Mouse (Mus musculus): ENCODE results near the gene Sptb. TPM values are rescaled to one million over a fixed set of nuclear protein-coding genes. Genes with fewer than 3 reads are reported as not detected.

Gene Sptb
- total and polyA plus RNA-seq, 3 experiments = 7.2 to 47.1 (median 15.2) TPM

DNA sequence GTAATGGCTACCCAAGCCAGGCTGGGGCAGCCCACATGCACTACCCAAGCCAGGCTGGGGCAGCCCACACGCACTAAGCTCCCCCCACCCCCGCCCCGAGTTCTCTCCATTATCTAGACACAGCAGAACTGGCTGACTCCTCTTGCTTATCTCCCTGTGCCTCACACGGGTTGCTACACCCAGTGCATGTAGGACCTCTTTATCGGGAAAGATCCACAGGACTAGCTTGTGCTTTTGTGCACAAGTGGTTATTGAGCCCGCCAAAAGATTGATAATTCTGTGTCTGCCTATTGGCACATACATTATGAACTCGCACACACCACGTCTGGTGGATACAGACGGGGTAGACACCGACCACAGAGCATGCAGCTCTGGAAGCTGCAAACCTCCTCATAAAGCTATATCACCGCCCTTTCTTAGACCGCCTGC is 36.5 kb downstream of the Sptb start:
- no peak for DNase-seq

DNA sequence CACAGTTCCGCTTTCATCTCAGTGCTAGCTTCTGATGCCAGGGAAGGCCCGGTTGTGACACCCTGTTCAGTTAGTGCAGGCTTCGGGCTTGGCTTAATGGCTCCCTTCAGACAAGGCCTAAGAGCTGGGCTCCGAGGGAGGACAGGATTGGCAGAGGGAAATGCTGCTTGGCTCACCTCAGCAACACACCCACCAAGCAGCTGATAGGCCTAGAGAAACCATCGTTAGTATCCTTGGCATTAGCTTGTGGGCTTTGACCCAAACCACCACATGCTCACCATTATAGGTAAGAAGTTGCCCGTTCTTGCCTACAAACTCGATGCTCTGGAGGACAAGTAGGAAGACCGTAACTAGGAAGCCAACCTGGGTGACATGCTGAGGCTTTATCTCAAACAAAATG is 38.3 kb downstream of the Sptb start:
- DNase-seq = no peak

DNA sequence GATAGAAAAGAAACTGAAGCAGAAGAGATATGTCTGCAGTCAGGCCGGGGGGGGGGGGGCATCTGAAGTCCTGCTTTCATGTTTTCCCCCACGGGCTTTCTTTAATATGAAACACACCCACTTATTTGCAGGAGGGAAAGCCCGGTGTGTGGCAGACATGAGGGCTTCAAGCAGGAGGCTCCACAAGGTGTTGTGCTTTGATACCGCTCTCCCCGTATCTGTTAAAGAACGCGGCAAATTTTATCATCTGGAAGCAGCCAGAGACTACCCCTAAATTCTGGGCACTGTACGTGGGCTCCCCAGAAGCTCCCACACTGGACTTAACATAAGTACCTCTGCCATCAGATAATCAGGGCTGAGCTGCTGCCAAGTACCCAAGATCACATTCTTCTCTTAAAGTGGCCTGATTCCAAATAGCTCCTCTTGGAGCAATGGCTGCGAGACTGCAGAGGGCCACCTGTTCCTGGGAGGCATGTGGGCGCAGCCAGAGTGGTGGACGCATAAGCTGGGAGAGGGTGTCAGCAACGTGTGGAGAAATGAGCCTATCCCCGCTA is 39.7 kb downstream of the Sptb start:
- no peak for DNase-seq

DNA sequence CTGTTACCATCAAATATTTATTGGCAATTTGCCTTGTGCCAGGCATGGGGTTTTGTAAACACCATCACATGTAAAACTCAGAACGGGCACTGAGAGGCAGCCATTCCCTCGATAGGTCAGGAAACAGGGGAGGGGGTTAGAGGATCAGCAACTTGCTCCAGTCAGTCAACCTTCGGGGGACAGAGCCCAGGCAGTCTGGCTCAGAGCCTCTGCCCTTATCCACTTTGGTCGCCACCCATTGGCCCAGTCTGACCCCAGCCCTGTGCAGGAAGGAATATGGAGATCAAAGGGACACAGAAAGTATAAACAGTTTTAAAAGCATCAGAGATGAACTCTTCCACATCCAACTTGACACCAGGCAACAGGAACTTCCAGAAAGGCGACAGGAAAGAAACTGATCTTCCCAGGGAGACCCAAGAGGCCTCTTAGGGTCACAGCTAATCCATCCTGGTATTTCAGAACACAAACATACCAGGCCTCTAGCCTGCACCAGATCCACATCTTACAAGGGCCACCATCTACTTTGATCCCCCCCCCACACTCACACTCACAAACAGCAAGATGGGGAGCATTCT is 40.3 kb downstream of the Sptb start:
- DNase-seq = no peak

DNA sequence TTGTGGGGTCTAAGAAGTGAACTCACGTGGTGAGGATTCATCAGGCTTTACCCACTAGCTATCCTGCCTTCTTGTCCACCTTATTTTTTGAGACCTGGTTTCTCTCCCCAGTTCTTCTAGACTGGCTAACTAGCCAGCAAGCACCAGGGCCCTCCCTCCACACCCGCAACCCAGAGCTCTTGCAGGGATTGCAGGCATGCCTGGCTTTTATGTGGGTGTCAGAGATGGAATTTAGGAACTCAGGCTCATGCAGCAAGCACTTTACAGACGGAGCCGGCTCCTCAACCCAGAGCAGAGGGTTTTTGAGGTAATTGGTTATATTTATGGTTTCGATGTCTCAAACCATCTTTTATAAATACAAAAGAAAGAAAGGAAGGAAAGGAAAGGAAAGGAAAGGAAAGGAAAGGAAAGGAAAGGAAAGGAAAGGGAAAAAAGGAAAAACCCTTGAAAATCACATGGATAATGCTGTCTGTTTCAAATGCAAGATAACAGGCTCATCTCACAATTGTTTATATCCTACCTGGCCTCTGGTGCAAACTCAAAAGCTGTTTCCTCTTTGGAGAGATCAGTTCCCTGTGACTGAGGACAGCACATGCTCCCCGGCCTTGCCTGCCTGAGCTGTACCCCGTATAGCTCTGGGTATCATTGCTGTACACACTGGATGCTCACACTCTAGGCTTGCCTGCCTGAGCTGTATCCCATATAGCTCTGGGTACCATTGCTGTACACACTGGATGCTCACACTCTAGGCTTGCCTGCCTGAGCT is 41.5 kb downstream of the Sptb start:
- DNase-seq = no peak

DNA sequence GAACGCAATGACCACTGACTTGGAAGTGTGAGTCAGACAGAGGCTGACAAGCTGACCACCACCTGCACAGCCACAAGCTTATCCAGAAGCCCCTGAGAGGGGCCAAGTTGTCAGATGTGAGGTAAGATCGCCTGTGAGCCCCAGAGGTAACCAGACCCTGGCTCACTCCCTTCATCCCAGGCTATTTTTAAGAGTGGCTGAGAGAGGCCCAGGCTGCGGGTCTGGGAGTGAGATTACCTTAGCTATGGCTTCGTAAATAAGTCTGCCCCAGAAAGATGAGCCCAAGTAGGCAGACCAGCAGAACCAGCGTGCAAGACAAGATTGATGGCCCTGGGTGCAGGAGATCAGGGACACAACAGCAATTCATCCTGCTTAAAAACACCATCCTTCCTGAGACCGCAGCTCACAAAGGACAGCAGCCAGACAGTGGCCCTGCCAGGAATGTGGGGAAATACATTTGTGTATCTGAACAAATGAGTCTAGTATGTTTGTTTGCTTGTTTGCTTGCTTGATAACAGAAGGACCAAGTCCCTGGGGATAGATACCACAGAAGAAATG is 58.5 kb downstream of the Sptb start:
- DNase-seq = peak; percentile 86

DNA sequence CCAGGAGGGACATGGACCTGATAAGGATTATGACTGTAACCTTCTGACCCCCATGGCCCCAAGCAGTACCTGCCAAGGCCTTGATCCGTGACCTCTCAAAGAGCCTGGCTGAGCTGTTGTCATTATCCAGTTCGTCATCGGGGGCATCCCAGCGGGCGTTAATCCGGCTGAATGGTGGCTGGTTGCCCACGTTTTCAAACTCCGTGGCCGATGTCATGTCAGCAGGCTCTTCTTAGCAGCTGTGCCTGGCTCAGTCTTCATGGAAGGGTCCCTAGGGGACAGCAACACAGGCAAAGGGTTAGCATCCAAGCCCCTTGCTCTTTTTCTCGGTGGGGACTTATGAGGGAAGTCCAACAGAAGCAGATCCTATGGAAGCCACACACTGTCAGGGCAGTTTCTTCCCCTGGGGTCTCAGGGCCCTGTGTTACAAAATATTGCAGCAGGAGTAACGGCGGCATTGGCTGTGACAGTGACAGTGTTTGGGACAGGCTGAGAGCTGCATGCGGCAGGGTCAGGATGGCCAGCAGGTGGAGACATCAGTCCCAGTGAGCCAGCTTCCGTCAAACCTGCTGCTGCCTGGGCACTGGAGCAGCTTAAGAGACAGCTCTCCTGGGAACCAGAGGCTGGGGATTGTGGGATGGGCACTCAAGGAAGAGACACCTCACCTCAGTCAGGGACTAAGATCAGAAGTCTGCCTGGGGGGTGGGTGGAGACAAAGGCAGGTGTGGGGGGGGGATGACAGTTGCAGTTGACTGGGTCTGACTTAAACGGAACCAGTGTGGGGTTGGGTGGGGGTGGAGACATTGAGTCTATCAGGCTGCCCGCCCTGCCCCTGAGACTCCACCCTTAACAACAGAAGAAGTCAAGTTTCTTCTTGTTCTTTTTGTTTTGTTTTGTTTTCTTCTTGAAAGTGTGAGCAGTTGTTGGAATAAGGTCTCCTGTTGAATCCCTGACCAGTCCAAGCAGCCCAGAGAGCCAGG is 60.3 kb downstream of the Sptb start:
- DNase-seq = peak; percentile 74

DNA sequence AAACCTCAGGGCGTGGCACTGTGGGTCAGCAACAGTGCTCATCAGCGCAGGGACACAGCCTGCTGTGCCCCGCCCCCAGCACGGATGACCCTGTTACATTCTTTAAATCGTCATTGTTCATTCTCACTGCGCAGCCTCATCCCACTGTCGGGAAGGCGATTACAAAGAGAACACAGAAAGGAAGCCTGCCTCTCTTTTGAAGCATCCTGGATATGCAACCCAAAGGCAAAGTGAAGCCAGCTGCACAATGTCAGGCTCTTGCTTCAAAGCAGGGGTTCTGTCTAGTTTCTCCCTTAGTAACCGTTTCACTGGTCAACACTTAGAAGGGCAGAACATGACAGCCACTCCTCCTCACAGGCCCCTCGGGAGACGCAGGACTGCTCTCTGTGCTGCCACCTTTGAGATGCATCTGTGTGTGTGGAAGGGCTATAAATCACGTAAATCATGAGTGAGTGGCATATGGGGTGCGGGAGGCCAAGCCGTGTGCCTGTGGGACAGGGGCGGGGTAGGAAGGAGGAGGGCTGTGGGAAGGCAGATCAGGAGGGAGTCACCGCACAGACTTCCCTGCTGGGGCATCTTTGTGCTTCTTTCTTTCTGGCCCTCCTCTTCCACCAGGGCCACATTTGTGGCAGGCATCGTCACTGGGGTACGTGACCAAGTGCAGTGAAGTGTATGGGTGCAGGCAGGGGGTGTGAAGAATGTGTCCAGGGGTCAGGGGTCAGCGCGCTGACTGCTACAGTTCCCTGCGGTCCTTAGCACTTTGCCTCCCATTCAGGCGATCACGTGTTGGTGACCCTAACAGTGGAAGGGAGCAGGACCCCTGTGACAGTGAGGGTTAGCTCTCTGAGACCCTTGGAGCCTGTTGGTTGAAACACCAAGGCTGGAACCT is 64.9 kb downstream of the Sptb start:
- DNase-seq = no peak

DNA sequence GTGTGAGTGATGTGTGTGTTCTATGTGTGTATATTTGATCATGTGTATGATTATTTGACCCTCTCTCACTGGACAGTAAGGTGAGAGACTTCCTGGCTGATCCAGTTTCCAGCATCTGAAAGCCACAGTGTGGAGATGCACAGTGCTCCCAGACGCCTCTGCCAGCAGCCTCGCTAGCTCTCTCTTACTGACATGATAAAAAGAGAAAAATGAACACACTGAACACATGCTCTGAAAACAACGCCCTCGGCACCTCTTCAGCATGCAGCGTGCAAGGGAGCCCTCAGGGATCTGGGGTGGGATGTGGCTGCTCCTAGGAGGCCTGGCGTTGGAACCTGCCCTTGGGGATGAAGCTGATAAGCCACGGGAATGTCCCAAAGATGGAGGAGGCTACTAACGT is 66.7 kb downstream of the Sptb start:
- no peak for DNase-seq

DNA sequence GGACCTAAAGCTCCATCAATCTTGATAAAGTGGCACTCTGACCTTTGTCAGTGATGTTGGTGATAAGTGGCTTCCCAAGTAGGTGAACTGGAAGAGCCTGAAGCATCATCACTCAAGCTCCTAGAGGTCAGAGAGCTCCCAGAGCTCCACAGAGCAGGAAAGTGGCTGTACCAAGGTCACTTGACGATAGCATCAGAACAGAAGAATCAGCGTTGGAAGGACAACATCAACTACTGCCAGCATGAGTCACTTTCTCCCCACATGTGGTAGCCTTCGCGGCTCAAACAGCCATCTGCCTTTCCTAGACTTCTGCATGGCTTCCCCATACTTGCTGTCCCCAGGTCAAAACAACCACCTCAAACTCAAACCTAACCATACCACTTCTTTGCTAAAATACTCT is 67.7 kb downstream of the Sptb start:
- DNase-seq = peak; percentile 81

DNA sequence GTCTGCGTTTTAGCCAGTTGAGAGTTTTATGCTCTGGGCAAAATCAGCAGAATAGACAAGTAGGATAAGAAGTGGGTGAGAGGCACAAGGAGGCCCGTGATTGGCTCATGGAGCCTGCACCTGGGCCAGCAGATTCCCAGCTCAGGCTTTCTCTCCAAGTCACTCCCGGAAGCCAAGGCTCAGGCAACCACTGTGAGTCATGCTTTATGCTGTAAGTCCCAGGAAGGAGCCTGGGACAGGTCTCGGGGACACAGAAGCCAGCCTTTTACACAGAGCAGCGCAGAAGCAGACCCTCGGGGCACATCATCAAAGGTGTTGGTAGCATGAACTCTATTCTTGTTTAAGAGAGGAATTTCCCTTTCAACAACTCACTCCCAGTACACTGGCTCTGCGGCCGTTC is 69.7 kb downstream of the Sptb start:
- DNase-seq = peak; percentile 40

DNA sequence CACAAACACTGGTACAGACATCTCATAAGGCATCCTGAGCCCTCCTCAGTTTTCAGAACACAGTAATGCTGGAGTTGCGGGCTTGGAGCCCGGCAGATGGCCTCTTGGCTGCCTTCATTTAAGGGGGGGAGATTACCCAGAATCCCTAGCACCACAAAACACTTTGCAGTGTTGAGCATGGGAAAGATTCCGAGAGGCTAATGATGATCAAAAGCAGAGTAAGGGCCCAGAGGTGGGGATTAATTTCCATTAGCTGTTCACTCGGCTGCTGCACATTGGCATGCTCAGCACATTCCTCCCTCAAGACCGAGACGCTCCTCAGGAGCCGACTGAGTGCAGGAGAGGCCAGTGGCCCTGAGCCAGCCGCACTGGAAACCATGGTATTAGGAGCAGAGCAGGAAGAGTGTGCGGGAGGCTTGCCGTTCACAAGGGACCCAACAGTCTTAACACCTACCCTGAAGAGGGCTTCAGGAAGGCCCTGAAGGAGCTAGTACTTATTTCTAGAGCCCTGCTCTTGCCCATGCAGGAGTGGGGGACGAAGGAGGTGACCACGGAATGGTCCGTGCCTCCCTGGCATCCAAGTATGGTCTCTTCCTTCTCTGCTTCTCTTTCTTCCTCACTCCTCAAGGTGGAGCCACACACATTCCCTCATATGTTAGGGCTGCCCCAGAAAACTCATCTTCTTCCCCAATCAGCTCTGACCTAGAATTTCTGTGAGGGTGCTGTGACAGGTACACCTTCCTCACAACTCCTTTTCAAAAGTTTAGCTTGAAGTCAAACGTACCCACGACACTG is 75.3 kb downstream of the Sptb start:
- no peak for DNase-seq

DNA sequence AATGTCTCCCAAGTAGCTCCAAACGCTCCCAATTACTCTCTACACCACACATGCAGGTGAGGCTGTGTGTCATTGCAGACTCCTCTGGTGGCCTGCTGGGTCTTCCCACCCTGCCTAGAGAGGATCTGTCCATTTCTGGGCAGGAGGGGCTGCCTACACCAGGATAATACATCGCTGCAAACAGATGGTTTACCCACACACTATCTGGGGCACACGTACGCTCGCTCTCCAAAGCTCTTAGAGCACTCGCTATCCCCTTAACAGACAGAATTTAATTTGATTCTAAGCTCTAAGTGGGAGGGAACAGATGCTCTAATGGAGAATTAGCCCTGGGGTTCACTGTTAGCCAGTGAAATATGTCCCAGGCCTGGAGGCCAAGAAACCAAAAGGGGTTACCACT is 87.0 kb downstream of the Sptb start:
- no peak for DNase-seq

DNA sequence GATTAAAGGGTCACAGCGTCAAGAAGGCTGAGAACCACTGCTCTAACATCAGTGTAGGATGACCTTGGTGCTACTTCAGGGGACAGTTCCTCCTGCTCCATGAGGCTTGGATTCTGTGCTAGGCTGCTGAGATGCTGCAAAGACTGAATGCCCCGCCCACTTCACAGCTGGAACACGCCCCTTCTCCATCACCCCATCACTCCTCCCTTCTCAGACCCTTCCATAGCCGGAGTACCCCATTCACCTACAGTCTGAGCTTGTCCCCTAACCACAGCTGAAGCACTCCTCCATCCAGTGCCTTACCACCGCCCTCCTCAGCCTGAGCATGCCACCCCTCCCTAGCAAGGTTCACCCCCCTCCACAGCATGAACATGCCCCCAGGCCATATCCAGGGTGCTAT is 90.5 kb downstream of the Sptb start:
- no peak for DNase-seq

DNA sequence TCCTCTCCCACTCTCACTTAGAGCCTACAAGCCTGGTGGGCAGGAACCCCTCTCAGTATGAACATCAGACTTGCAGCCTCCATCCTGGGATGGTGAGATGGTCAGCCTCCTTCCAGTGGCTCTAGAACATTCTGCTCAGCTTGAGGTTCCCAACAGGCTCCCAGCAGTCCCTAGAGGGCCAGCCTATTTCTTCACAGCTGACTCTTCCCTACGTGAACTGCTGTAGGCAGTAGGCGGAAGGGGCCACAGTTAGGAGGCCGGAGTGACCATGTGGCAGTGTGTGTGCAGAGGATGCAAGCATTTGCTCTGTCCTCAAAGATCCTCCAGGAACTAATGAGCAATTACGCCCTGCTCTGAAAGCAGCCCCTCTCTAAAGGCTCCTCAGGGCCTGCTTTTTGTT is 92.2 kb downstream of the Sptb start:
- DNase-seq = no peak

DNA sequence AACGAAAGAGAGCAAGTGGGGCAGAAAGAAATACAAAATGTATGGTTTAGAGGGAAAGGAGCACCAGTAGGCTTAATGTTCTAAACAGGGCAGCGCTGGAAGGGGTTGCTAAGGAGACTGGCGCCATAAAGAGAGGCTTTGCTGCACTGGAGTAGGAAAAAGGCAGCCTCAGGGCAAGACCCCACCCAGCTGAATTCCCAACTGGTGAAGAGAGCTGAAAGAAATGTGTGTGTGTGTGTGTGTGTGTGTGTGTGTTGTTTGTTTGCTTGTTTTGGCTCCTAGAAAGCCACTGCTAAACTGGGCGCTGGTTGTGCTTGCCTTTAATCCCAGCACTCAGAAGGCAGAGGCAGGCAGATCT is 94.8 kb downstream of the Sptb start:
- DNase-seq = no peak

DNA sequence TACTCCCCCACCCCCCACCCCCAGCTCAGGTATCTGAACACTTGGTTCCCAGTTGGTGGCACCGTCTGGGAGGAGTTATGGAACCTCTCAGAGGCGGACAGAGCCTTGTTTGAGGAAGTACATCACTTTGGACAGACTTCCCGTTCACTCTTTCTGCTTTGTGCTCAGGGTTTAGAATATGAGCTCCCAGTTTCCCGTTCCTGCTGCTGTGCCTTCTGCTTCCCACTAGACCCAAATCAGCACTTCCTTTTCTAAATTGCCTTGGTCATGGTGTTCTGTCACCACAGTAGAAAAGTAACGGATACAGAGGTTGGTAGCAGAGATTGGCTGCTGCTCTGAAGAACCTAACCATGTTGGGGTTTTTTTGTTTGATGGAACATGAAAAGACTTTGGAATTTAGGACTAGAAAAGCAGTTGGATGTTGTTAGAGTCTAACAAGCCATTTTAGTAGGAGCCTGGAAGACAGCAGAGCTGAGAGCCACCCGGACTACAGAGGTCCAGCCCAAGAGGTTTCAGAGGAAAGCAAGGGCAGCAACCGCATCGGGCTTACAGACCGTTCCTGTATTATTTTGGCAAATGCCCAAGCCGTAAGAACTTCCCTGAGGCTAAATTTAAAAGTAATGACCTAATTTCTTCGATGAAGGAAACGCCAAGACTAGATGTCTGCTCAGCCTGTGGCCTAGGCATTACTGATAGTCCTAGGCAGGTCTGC is 95.3 kb downstream of the Sptb start:
- no peak for DNase-seq

DNA sequence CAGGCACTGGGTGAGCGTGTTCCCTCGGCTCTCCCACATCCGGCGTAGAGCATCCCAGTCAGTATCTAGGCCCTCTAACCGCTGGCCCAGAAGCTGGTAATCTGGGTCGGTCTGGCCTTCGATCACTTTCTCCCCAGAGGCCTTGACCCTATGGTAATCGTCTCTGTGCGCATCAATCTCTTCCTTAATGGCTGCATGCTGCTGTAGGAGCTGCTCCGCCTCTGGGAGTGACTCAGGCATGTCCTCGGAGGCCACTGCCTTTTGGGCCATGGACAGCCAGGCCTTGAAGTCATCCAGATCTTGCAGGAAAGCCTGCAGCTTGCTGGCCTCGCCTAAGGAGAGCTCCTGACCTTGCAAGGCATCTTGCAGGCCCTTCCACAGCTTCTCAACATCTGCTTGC is 97.7 kb downstream of the Sptb start:
- peak; percentile 86 for DNase-seq

DNA sequence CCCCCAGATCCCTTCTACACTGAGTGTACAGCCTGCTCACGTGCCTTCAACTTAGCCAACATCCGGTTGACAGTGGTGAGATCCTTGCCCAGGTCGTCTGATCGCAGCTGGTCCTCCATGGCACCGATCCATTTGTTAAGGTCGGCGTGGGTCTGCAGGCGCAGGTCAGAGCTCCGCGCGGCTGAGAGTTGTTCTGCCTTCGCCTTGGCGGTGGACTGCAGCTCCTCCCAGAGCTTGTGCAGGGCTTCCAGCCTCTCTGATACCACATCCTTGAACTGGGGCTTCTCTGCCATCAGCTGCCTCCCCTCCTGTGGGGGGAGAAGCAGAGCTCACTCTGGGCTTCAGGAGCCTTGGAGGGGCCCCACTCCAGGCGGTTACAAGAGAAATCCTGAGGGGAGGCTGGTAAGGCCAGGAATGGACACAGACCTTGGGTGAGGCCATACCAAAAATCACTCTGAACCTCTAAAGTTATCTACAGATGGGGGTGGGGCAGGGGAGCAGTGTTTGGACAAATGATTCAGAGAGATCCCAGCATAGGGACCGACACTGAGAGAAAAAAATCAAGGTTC is 101.3 kb downstream of the Sptb start:
- DNase-seq = peak; percentile 31
